Mouse (Mus musculus) megakaryocyte, embryonic 14.5 days (primary cell): ENCODE results near the gene Bet1l. TPM values are rescaled to one million over a fixed set of nuclear protein-coding genes. Genes with fewer than 3 reads are reported as not detected.

Experiments used
- H3K27me3 ChIP-seq: replicated peaks from 2 replicates; pipeline ENCODE3; 2012; ENCODE audit warnings: inconsistent platforms
- H3K36me3 ChIP-seq: replicated peaks from 2 replicates; pipeline ENCODE3; 2012; ENCODE audit warnings: low read length, inconsistent platforms, mixed read lengths
- H3K4me1 ChIP-seq: 2 replicates; pipeline ENCODE4 v1.6.1; 2012; ENCODE audit warnings: inconsistent platforms
- H3K4me3 ChIP-seq: replicated peaks from 2 replicates; pipeline ENCODE3; 2012; ENCODE audit warnings: moderate library complexity, mild to moderate bottlenecking, inconsistent platforms
- H3K9me3 ChIP-seq: 2 replicates; pipeline ENCODE4 v1.6.1; 2012; ENCODE audit warnings: inconsistent platforms
- FLI1 ChIP-seq: IDR thresholded peaks from 2 replicates; pipeline ENCODE4 v1.6.1; 2012; ENCODE audit warnings: low read length, inconsistent platforms, mixed read lengths
- GATA1 ChIP-seq: IDR thresholded peaks from 3 replicates; pipeline ENCODE4 v1.6.1; 2012; ENCODE audit warnings: mixed read lengths, low read length, inconsistent platforms, borderline replicate concordance
- polyA plus RNA-seq: library from polyadenylated mRNA; stranded (reverse); fragments of >175 nt; gene quantifications from 2 replicates; pipeline ENCODE4 v1.2.3, GENCODE M21; 2012; ENCODE audit warnings: low replicate concordance; ENCODE audit not compliant: insufficient read depth

The Bet1l gene
- polyA plus RNA-seq, 1 experiment = 23.4 TPM

GRCm38 (mm10) chr7:140836243-140837115 is 20.9 kb downstream of the Bet1l start:
- TF ChIP-seq GATA1 (no peak), FLI1 (no peak)
- no peaks in the 10 kb centered on the region for H3K9me3 ChIP-seq

GRCm38 (mm10) chr7:140835758-140836087 is 21.7 kb downstream of the Bet1l start:
- H3K4me3 ChIP-seq = no peak overlapping the region
- peaks cover 77% of the 10 kb centered on the region for H3K27me3 ChIP-seq
- no peaks in the 10 kb centered on the region for H3K36me3 ChIP-seq
- TF ChIP-seq GATA1 (no peak), FLI1 (no peak)
- H3K4me1 ChIP-seq = peaks cover 19% of the 10 kb centered on the region
- no peaks in the 10 kb centered on the region for H3K9me3 ChIP-seq

More at GRCm38 (mm10) chr7:140836243-140837115, 20.9 kb downstream of the Bet1l start:
- Histone ChIP-seq H3K36me3 (no peaks in the 10 kb centered on the region), H3K4me1 (peaks cover 20% of the 10 kb centered on the region), H3K27me3 (peaks cover 82% of the 10 kb centered on the region), H3K4me3 (no peak overlapping the region)

GRCm38 (mm10) chr7:140834968-140835757 is 22.2 kb downstream of the Bet1l start, which contains the start of gene Urah:
Gene Urah, plus strand, starts transcription at chr7:140835018.
- TF ChIP-seq GATA1 = no peak
- Histone ChIP-seq H3K36me3 (no peaks in the 10 kb centered on the region), H3K27me3 (peaks cover 76% of the 10 kb centered on the region), H3K4me3 (no peak within 1 kb of the TSS), H3K9me3 (no peaks in the 10 kb centered on the region), H3K4me1 (peaks cover 19% of the 10 kb centered on the region)

- H3K4me3 ChIP-seq = no peak overlapping the region
- peaks cover 62% of the 10 kb centered on the region for H3K27me3 ChIP-seq
- no peaks in the 10 kb centered on the region for H3K36me3 ChIP-seq
- peaks cover 17% of the 10 kb centered on the region for H3K4me1 ChIP-seq
- no peaks in the 10 kb centered on the region for H3K9me3 ChIP-seq
- TF ChIP-seq GATA1 = no peak
- no peak for TF ChIP-seq FLI1
Measured at GRCm38 (mm10) chr7:140833341-140833740, 24.0 kb downstream of the Bet1l start.

GRCm38 (mm10) chr7:140831447-140831846 is 25.9 kb downstream of the Bet1l start:
- H3K4me3 ChIP-seq = no peak overlapping the region
- TF ChIP-seq GATA1 (no peak), FLI1 (no peak)
- no peaks in the 10 kb centered on the region for H3K36me3 ChIP-seq
- H3K27me3 ChIP-seq = peaks cover 48% of the 10 kb centered on the region
- H3K4me1 ChIP-seq = peaks cover 15% of the 10 kb centered on the region
- no peaks in the 10 kb centered on the region for H3K9me3 ChIP-seq

- TF ChIP-seq FLI1 = no peak
- no peak for TF ChIP-seq GATA1
- peaks cover 10% of the 10 kb centered on the region for H3K4me1 ChIP-seq
- H3K9me3 ChIP-seq = no peaks in the 10 kb centered on the region
- no peaks in the 10 kb centered on the region for H3K36me3 ChIP-seq
- H3K27me3 ChIP-seq = peaks cover 28% of the 10 kb centered on the region
- H3K4me3 ChIP-seq = peak overlapping the region; percentile 80
Measured at GRCm38 (mm10) chr7:140828171-140828881, 29.1 kb downstream of the Bet1l start.

GRCm38 (mm10) chr7:140822731-140823130 is 34.6 kb downstream of the Bet1l start:
- Histone ChIP-seq H3K9me3 (no peaks in the 10 kb centered on the region), H3K4me3 (no peak overlapping the region), H3K4me1 (peaks cover 11% of the 10 kb centered on the region), H3K36me3 (peaks cover 3% of the 10 kb centered on the region), H3K27me3 (peaks cover 21% of the 10 kb centered on the region)
- no peak for TF ChIP-seq GATA1
- TF ChIP-seq FLI1 = no peak

- Histone ChIP-seq H3K4me3 (peak within 1 kb of the TSS; percentile 91), H3K9me3 (no peaks in the 10 kb centered on the region), H3K27me3 (peaks cover 19% of the 10 kb centered on the region), H3K4me1 (peaks cover 11% of the 10 kb centered on the region), H3K36me3 (peaks cover 3% of the 10 kb centered on the region)
- no peak for TF ChIP-seq FLI1
- TF ChIP-seq GATA1 = no peak
Measured at GRCm38 (mm10) chr7:140821653-140822329, 35.6 kb downstream of the Bet1l start, which contains the start of gene Zfp941. Gene Zfp941, minus strand, starts transcription at chr7:140822178.

GRCm38 (mm10) chr7:140821305-140821652 is 36.1 kb downstream of the Bet1l start:
- peaks cover 15% of the 10 kb centered on the region for H3K27me3 ChIP-seq
- peak overlapping the region; percentile 91 for H3K4me3 ChIP-seq
- H3K4me1 ChIP-seq = peaks cover 11% of the 10 kb centered on the region
- no peaks in the 10 kb centered on the region for H3K9me3 ChIP-seq
- H3K36me3 ChIP-seq = peaks cover 3% of the 10 kb centered on the region
- TF ChIP-seq FLI1 = no peak
- TF ChIP-seq GATA1 = no peak
